Mouse (Mus musculus) CH12F3 (cell line): Measurements from ENCODE around the gene Mindy2.
"Not testable (repeated sequence)": the region's sequence is repeated elsewhere in the genome, so short reads cannot be mapped to it uniquely, and the experiment has no call there.

Experiments
- in situ Hi-C: fragments of 300-500 bp; cut with MboI; formaldehyde crosslinking; loops from 2 replicates; pipeline ENCODE4 v1.14.3; 2020; ENCODE audit warnings: low sequenced_read_pairs

Mindy2 gene

GRCm38 (mm10) chr9:70587171-70587570, 69.8 kb downstream of the Mindy2 start:
- in situ Hi-C loops = no loop called here

- in situ Hi-C loops = no loop called here
Measured at GRCm38 (mm10) chr9:70585172-70585571, 71.8 kb downstream of the Mindy2 start.

- in situ Hi-C loops = no loop called here
Measured at GRCm38 (mm10) chr9:70584641-70585040, 72.3 kb downstream of the Mindy2 start.

- in situ Hi-C loops = no loop called here
Measured at GRCm38 (mm10) chr9:70580956-70581355, 76.0 kb downstream of the Mindy2 start.

- in situ Hi-C loops = no loop called here
Measured at GRCm38 (mm10) chr9:70578123-70578522, 78.9 kb downstream of the Mindy2 start.

GRCm38 (mm10) chr9:70570351-70570750, 86.6 kb downstream of the Mindy2 start:
- in situ Hi-C loops = no loop called here

- in situ Hi-C loops = no loop called here
Measured at GRCm38 (mm10) chr9:70567651-70568050, 89.3 kb downstream of the Mindy2 start.

GRCm38 (mm10) chr9:70562825-70563224, 94.1 kb downstream of the Mindy2 start:
- in situ Hi-C loops = no loop called here

- in situ Hi-C loops = no loop called here
Measured at GRCm38 (mm10) chr9:70556796-70557195, 100.2 kb downstream of the Mindy2 start.

GRCm38 (mm10) chr9:70555431-70555830, 101.5 kb downstream of the Mindy2 start:
- in situ Hi-C loops = no loop called here

GRCm38 (mm10) chr9:70552233-70552632, 104.7 kb downstream of the Mindy2 start:
- in situ Hi-C loops = not testable (repeated sequence)

- in situ Hi-C loops = no loop called here
Measured at GRCm38 (mm10) chr9:70551524-70551923, 105.5 kb downstream of the Mindy2 start.
